ENCODE assay signal across 10 mouse cellular contexts in the genomic region with DNA sequence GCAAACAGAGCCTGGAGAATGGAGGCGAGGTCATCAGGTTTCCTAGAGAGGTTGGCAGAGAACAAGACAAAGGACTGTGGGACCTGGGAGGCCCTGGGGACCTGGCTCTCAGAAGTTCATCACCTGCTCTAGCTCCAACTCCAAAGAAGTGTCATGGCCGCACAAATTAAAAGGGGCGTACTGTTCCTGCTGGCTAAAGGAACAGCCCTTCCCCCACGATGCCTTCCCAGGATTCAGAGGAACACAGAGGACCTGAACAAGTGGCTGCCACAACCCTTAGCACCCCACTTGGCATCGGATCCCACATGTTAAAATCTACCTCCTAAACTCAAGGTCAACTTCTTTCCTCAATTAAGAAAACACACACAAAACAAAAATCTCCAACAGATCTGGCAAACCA. TPM values are rescaled to one million over a fixed set of nuclear protein-coding genes. Genes with fewer than 3 reads are reported as not detected.
DNase-seq lines count a peak whose midpoint lies in the region; ATAC-seq and TF ChIP-seq lines count a peak whose summit lies in the region.
"Had no signal": no experiment of that assay in that cellular context is flagged by ENCODE, and none has a peak within 500 bp of the region (broad histone marks: within the 10 kb centered on the region; RNA-seq: fewer than 3 reads in every experiment).

No protein-coding gene starts in this region.

- no peak for DNase-seq in cerebellum, adult 2 months
- no peak for DNase-seq in cerebellum, postnatal 4 days (ENCODE audit: low spot score in 2 of 2)
- DNase-seq in midbrain, embryonic 11.5 days (ENCODE audit: low spot score, missing footprints) = no peak
- DNase-seq in embryo, embryonic 10 days (ENCODE audit: low spot score) = no peak
- no peak for DNase-seq in adrenal gland, adult (ENCODE audit: inconsistent age in 2 of 2, low spot score in 1 of 2)

- no peak overlapping the region for H3K27ac ChIP-seq in cerebellum, adult 2 months (ENCODE audit: insufficient read depth, low read length)
- no peak overlapping the region for H3K27ac ChIP-seq in forebrain, embryonic 16.5 days (ENCODE audit: low read length)
- no peak overlapping the region for H3K27ac ChIP-seq in midbrain, embryonic 11.5 days (ENCODE audit: low read depth, low read length)
- H3K27ac ChIP-seq: kidney, postnatal 0 days had no signal

- WGBS in cerebellum, adult 2 months = 76% methylated on average over 5 of the region's 5 CpGs
- WGBS in forebrain, embryonic 16.5 days = 77% methylated on average over 5 of the region's 5 CpGs
- WGBS in midbrain, embryonic 11.5 days = 65% methylated on average over 5 of the region's 5 CpGs

- H3K36me3 ChIP-seq in E14TG2a.4 (ENCODE audit: insufficient read depth, low read length) = peaks cover 18% of the 10 kb centered on the region
- H3K36me3 ChIP-seq in forebrain, embryonic 16.5 days (ENCODE audit: control insufficient read depth, insufficient read depth) = no peaks in the 10 kb centered on the region
- H3K36me3 ChIP-seq in midbrain, embryonic 11.5 days (ENCODE audit: control insufficient read depth, insufficient read depth, low read length) = no peaks in the 10 kb centered on the region

- TF ChIP-seq CTCF in cerebellum, adult 2 months (IDR thresholded peaks at IDR 0.05; ENCODE audit: borderline replicate concordance, insufficient read depth, low read depth, low read length) = no peak
- TF ChIP-seq CTCF in E14TG2a.4 (conservative IDR thresholded peaks at IDR 0.05; ENCODE audit: low read length) = no peak

- H3K4me1 ChIP-seq in cerebellum, adult 2 months (ENCODE audit: control insufficient read depth, insufficient read depth, low read length) = peaks cover 4% of the 10 kb centered on the region
- peaks cover 83% of the 10 kb centered on the region for H3K4me1 ChIP-seq in E14TG2a.4 (replicated peaks; ENCODE audit: low read depth, low read length)
- H3K4me1 ChIP-seq in forebrain, embryonic 16.5 days (replicated peaks; ENCODE audit: control insufficient read depth, insufficient read depth, low read length) = peaks cover 44% of the 10 kb centered on the region
- H3K4me1 ChIP-seq in midbrain, embryonic 11.5 days (ENCODE audit: control insufficient read depth, insufficient read depth, low read length) = peaks cover 28% of the 10 kb centered on the region

- H3K27me3 ChIP-seq in cerebellum, adult 2 months (ENCODE audit: control insufficient read depth, insufficient read depth, low read length) = no peaks in the 10 kb centered on the region
- no peaks in the 10 kb centered on the region for H3K27me3 ChIP-seq in E14TG2a.4 (ENCODE audit: insufficient read depth, low read length)
- no peaks in the 10 kb centered on the region for H3K27me3 ChIP-seq in forebrain, embryonic 16.5 days (replicated peaks; ENCODE audit: control insufficient read depth, insufficient read depth, low read length)
- H3K27me3 ChIP-seq in midbrain, embryonic 11.5 days (ENCODE audit: control insufficient read depth, insufficient read depth, low read length) = no peaks in the 10 kb centered on the region

- no peak overlapping the region for H3K9ac ChIP-seq in forebrain, embryonic 16.5 days (replicated peaks; ENCODE audit: low read depth, low read length)
- H3K9ac ChIP-seq in midbrain, embryonic 11.5 days (ENCODE audit: low read length) = 0 out of 2 replicates have a peak overlapping the region, but pooled peaks have one; percentile 17

- no peak for TF ChIP-seq POLR2A in cerebellum, adult 2 months (IDR thresholded peaks at IDR 0.05; ENCODE audit: borderline replicate concordance, insufficient read depth, low read length)

- H3K4me3 ChIP-seq in cerebellum, adult 2 months (replicated peaks; ENCODE audit: insufficient read depth, low read depth, low read length) = peak overlapping the region; percentile 80
- H3K4me3 ChIP-seq in E14TG2a.4 (replicated peaks; ENCODE audit: low read length) = peak overlapping the region; percentile 88
- H3K4me3 ChIP-seq in forebrain, embryonic 16.5 days (replicated peaks; ENCODE audit: low read length) = no peak overlapping the region
- H3K4me3 ChIP-seq in midbrain, embryonic 11.5 days (ENCODE audit: low read depth, low read length) = no peak overlapping the region

- H3K9me3 ChIP-seq in E14TG2a.4 (ENCODE audit: low read length) = no peaks in the 10 kb centered on the region
- H3K9me3 ChIP-seq in forebrain, embryonic 16.5 days (ENCODE audit: control insufficient read depth, low read length) = no peaks in the 10 kb centered on the region
- no peaks in the 10 kb centered on the region for H3K9me3 ChIP-seq in midbrain, embryonic 11.5 days (ENCODE audit: control insufficient read depth, low read length)

- H3K4me2 ChIP-seq in forebrain, embryonic 16.5 days (ENCODE audit: low read length) = peak overlapping the region; percentile 66
- peak overlapping the region; percentile 88; the same call in 1 of the 2 replicates for H3K4me2 ChIP-seq in midbrain, embryonic 11.5 days
- H3K4me2 ChIP-seq: liver, embryonic 11.5 days had no signal

- ATAC-seq in forebrain, embryonic 16.5 days = no peak
- ATAC-seq in midbrain, embryonic 11.5 days (ENCODE audit: low FRiP score) = no peak
- no peak for ATAC-seq in megakaryocyte-erythroid progenitor cell, adult 5-6 weeks (replicated peaks; ENCODE audit: low FRiP score, low TSS enrichment, poor library complexity, severe bottlenecking)

RNA-seq across cellular contexts. Expression of a gene that starts 39.2 kb away (rescaled TPM):
- polyA plus RNA-seq in cerebellum, adult 2 months (2012; rRNA removed) = 68.2 and 76.1 TPM in 2 replicates
- polyA plus RNA-seq in forebrain, embryonic 16.5 days (2015; fragmentation: Nextera tagmentation; extraction: Ambion mirVana) = 36.1 and 41.8 TPM in 2 replicates
- polyA plus RNA-seq in midbrain, embryonic 11.5 days (2014; fragmentation: Nextera tagmentation; extraction: Ambion mirVana) = 10.5 and 12.1 TPM in 2 replicates
- total RNA-seq in megakaryocyte-erythroid progenitor cell, adult 5-6 weeks (2014; fragmentation: Nextera tagmentation) = 8.3 and 20.5 TPM in 2 replicates
- total RNA-seq in megakaryocyte-erythroid progenitor cell, adult 5-6 weeks (2017) = 17.5 and 28.1 TPM in 2 replicates

RNA-seq across cellular contexts. Expression of a gene that starts 39.5 kb away (rescaled TPM):
- 201 and 206 TPM in 2 replicates for polyA plus RNA-seq in cerebellum, adult 2 months (2012; rRNA removed)
- polyA plus RNA-seq in forebrain, embryonic 16.5 days (2015; fragmentation: Nextera tagmentation; extraction: Ambion mirVana) = 110 and 127 TPM in 2 replicates
- polyA plus RNA-seq in midbrain, embryonic 11.5 days (2014; fragmentation: Nextera tagmentation; extraction: Ambion mirVana) = 62.6 and 63.4 TPM in 2 replicates
- total RNA-seq in megakaryocyte-erythroid progenitor cell, adult 5-6 weeks (2014; fragmentation: Nextera tagmentation) = 23.6 and 24.4 TPM in 2 replicates
- 15.8 and 24.5 TPM in 2 replicates for total RNA-seq in megakaryocyte-erythroid progenitor cell, adult 5-6 weeks (2017)

Comparison
In these comparisons a context has a peak if more than half of its experiments do, and no peak if none do; other contexts are left out.
1. H3K4me3 ChIP-seq: peak in cerebellum, adult 2 months (single experiment) and E14TG2a.4 (single experiment); none in forebrain, embryonic 16.5 days (single experiment) and midbrain, embryonic 11.5 days (single experiment).